Mouse (Mus musculus) testis, adult 2 months (tissue): Measurements from ENCODE around the gene Il18rap. TPM values are rescaled to one million over a fixed set of nuclear protein-coding genes. Genes with fewer than 3 reads are reported as not detected.
"Not testable (repeated sequence)": the region's sequence is repeated elsewhere in the genome, so short reads cannot be mapped to it uniquely, and the experiment has no call there.

Experiments
- H3K27ac ChIP-seq: fragments of 200-500 bp; 2 replicates; pipeline ENCODE4 v1.5.1; 2012; ENCODE audit warnings: low read depth, low read length; ENCODE audit not compliant: control insufficient read depth, insufficient read depth
- H3K27me3 ChIP-seq: fragments of 200-500 bp; 2 replicates; pipeline ENCODE4 v1.6.1; 2012; ENCODE audit warnings: mild to moderate bottlenecking, low read length, moderate library complexity; ENCODE audit not compliant: control insufficient read depth, insufficient read depth
- H3K36me3 ChIP-seq: fragments of 200-500 bp; 2 replicates; pipeline ENCODE4 v1.6.1; 2012; ENCODE audit warnings: mild to moderate bottlenecking, low read length; ENCODE audit not compliant: control insufficient read depth, insufficient read depth
- H3K4me1 ChIP-seq: fragments of 200-500 bp; 2 replicates; pipeline ENCODE4 v1.6.1; 2012; ENCODE audit warnings: low read length; ENCODE audit not compliant: control insufficient read depth, insufficient read depth
- H3K4me3 ChIP-seq: fragments of 200-500 bp; 2 replicates; pipeline ENCODE4 v1.5.1; 2012; ENCODE audit warnings: low read depth, mild to moderate bottlenecking, low read length, moderate library complexity, mixed read lengths; ENCODE audit not compliant: control insufficient read depth
- CTCF ChIP-seq: fragments of 200-500 bp; IDR thresholded peaks from 2 replicates; pipeline ENCODE4 v1.5.1; 2012; ENCODE audit warnings: low read depth, mild to moderate bottlenecking, inconsistent platforms, low read length, moderate library complexity; ENCODE audit not compliant: control insufficient read depth, insufficient read depth, insufficient replicate concordance
- POLR2A ChIP-seq: fragments of 200-500 bp; IDR thresholded peaks from 2 replicates; pipeline ENCODE4 v1.6.1; 2012; ENCODE audit warnings: low read depth, mild to moderate bottlenecking, inconsistent platforms, low read length, moderate library complexity; ENCODE audit not compliant: control insufficient read depth
- polyA plus RNA-seq: library from polyadenylated mRNA; depleted of rRNA; stranded (reverse); fragments of >200 nt; gene quantifications from 2 replicates; pipeline ENCODE4 v1.2.3, GENCODE M21; 2012; rRNA removed

Il18rap gene
- polyA plus RNA-seq, 1 experiment: not detected

DNA sequence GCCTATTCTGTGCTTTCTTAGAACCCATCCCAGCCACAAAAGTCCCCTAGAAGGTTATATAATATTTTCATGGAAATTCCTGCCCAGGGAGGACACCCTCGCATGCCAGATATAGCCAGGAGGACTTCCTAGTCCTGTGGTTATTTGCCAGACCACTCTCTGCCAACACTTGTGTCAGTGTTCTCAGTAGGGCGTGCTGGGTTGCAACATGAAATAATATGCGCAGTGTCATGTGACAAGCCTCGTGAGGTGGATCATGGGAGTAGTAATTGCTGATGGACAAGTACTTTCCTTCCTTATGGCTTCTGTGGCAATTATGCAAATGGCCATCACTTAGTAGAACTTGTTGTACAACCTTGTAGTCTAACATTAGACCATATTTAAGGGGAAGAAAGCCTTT is 75.8 kb downstream of the Il18rap start:
- no peaks in the 10 kb centered on the region for H3K27me3 ChIP-seq
- TF ChIP-seq POLR2A (no peak), CTCF (no peak)
- H3K4me1 ChIP-seq: no peaks in the 10 kb centered on the region

DNA sequence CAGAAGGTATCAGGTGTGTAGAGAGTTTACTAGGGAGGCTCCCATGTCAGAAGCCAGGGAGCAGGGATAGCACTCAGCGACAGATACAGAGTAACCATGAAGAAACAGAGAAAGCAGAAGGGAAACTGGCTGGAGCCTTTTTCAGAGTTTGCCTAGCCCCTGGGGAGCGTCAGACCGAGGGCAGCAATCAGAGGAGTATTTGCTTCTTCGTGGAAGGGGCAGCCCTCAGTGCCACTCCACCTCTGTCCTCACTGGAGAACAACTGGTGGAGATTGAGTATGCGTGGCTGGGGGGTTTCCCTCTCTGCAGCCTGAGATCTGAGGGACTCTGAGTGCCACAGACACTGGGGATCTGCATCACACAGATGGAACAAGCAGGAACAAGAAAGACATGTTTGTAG is 82.7 kb downstream of the Il18rap start:
- TF ChIP-seq POLR2A (no peak), CTCF (no peak)
- H3K4me1 ChIP-seq: no peaks in the 10 kb centered on the region
- no peak overlapping the region for H3K4me3 ChIP-seq
- H3K36me3 ChIP-seq: no peaks in the 10 kb centered on the region
- H3K27ac ChIP-seq: no peak overlapping the region
- H3K27me3 ChIP-seq: no peaks in the 10 kb centered on the region

More for the DNA sequence above, 75.8 kb downstream of the Il18rap start:
- Histone ChIP-seq H3K36me3 (no peaks in the 10 kb centered on the region), H3K4me3 (no peak overlapping the region), H3K27ac (no peak overlapping the region)

DNA sequence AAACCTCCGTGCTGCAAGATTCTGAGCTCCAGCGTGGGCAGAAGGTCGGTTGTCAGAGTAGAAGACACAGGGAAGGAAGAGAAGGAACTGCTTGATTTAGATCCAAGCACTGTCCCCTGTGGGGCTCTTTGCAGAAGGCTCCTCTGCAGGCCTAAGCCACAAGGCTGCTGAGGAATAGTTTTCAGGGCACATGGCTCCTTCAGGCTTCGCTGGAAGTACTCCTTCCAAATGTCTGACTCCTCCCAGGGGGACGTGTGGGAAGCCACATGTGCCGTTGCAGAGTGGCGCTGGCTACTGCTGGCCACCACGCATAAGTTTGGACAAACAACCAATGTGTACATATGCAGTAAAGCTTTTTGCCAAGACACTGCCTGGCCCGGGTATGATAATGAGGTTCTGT is 84.5 kb downstream of the Il18rap start:
- not testable (repeated sequence) for H3K27me3 ChIP-seq, H3K36me3 ChIP-seq, H3K27ac ChIP-seq, H3K4me1 ChIP-seq, H3K4me3 ChIP-seq

DNA sequence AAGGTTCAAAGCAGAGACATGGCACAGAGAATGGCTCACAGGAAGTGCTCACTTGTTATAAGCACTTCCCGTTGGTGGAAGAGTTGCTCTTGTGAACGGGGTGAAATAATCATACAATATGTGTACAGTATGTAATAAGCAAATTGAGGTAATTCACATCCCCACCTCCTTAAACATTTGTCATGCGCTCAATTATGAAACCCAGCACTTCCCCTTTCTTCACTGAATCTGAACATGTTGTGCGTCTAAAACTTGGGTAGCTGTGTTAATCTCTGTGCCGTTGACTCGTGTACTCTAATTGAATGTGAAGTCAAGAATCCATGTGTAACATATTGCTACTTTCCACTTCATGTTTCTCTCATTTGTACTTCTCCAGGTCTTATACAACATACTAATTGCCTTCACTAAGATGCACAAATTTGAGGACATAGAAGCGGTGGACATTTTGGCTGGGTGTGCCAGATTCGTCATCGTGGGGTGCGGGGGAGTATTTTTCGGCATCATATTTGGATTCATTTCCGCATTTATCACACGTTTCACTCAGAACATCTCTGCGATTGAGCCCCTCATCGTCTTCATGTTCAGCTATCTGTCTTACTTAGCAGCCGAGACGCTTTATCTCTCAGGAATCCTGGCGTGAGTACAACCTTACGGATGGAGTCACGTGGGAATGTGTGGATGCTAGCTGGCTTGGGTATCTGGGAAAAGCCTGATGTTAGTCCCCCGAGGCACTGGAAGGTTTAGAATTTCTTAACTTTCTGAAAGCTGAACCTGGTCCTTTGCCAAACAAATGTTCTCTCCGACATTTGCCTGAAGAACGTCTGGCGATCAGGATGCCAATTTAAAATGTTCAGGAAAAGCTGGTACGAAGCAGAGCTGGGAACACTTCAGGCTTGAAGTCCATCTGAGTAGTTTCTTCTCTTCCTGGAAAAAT is 85.5 kb downstream of the Il18rap start:
- TF ChIP-seq CTCF (no peak), POLR2A (no peak)
- Histone ChIP-seq H3K27ac (no peak overlapping the region), H3K4me3 (no peak overlapping the region), H3K4me1 (no peaks in the 10 kb centered on the region), H3K27me3 (no peaks in the 10 kb centered on the region), H3K36me3 (no peaks in the 10 kb centered on the region)

Other genes starting within 250 kb of the Il18rap start
- 0.22 and 0.29 TPM in 2 replicates for gene Il1rl2, start 190.8 kb upstream of the Il18rap start, polyA plus RNA-seq
- gene Il1rl1, start 85.8 kb upstream of the Il18rap start, polyA plus RNA-seq: 0.04 and 0.08 TPM in 2 replicates
- 0.12 and 0.13 TPM in 2 replicates for gene Il18r1, start 49.8 kb upstream of the Il18rap start, polyA plus RNA-seq
- 1.4 and 2.3 TPM in 2 replicates for gene Slc9a4, start 64.7 kb downstream of the Il18rap start, polyA plus RNA-seq
- gene Slc9a2, start 165.2 kb downstream of the Il18rap start, polyA plus RNA-seq: 4.9 and 6.2 TPM in 2 replicates